Mouse (Mus musculus) forebrain, embryonic 10.5 days (tissue): ENCODE measurements around the gene Tox3. TPM values are rescaled to one million over a fixed set of nuclear protein-coding genes. Genes with fewer than 3 reads are reported as not detected.
A peak's percentile ranks its signal among the peaks of the same experiment; 100 is the strongest.

ENCODE experiments used
- DNase-seq: peaks from one replicate; pipeline ENCODE4 v3.0.0-alpha.2; 2017; ENCODE audit warnings: low spot score; ENCODE audit errors: extremely low spot score
- H3K27ac ChIP-seq: fragments of 300-500 bp; sonication (generic); 2 replicates; pipeline ENCODE4 v1.5.1; 2016; ENCODE audit warnings: mild to moderate bottlenecking
- H3K27me3 ChIP-seq: fragments of 300-500 bp; sonication (generic); 2 replicates; pipeline ENCODE4 v1.6.1; 2016; ENCODE audit warnings: mild to moderate bottlenecking; ENCODE audit not compliant: poor library complexity, severe bottlenecking
- H3K36me3 ChIP-seq: fragments of 300-500 bp; sonication (generic); replicated peaks from 2 replicates; pipeline ENCODE4 v1.6.1; 2016; ENCODE audit warnings: mild to moderate bottlenecking, moderate library complexity
- H3K4me1 ChIP-seq: fragments of 300-500 bp; sonication (generic); 2 replicates; pipeline ENCODE4 v1.6.1; 2016
- H3K4me3 ChIP-seq: fragments of 300-500 bp; sonication (generic); 2 replicates; pipeline ENCODE4 v1.5.1; 2016; ENCODE audit warnings: mild to moderate bottlenecking, moderate library complexity
- H3K9me3 ChIP-seq: fragments of 300-500 bp; sonication (generic); 2 replicates; pipeline ENCODE4 v1.6.1; 2016; ENCODE audit warnings: mild to moderate bottlenecking, moderate library complexity
- WGBS: fragments of 180-500 bp; shearing (Covaris S2); methylation state at CpG from one replicate; pipeline ENCODE4 v1.1.7; 2016; 5-methylcytosine and 5-hydroxymethylcytosine counted together
- polyA plus RNA-seq: library from polyadenylated mRNA; unstranded; fragments of >200 nt; fragmentation: Nextera tagmentation; extraction: Ambion mirVana; gene quantifications from 2 replicates; pipeline ENCODE4 v1.2.1, GENCODE M21; 2016

Tox3 gene
- polyA plus RNA-seq, 1 experiment from 2014 or later, result 11.8 TPM

DNA sequence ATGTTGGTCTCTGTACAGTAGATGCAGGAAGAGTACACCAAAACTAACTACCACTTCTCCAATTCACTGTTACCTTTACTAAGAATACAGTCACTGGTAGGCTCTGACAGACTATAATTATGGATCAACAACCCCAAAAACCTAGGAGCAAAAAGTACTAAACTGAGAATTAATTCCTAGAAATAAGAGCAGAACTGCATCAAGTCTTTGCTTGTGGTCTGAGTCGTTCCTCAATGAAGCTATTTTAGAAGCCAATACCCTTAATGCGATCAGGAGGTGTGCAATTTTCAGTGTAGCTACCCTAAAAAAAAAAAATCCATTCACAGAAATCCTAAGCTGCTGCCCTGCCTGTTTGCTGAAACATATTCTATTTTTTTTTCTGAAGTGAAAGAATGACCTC, 4.8 kb upstream of the Tox3 start:
- H3K27ac ChIP-seq, result no peak overlapping the region
- no peak overlapping the region for H3K4me3 ChIP-seq
- no peak for DNase-seq
- H3K27me3 ChIP-seq, result peaks cover 43% of the 10 kb centered on the region
- peaks cover 41% of the 10 kb centered on the region for H3K4me1 ChIP-seq
- 68% methylated on average over 2 of the region's 2 CpGs for WGBS
- no peaks in the 10 kb centered on the region for H3K9me3 ChIP-seq
- no peaks in the 10 kb centered on the region for H3K36me3 ChIP-seq

DNA sequence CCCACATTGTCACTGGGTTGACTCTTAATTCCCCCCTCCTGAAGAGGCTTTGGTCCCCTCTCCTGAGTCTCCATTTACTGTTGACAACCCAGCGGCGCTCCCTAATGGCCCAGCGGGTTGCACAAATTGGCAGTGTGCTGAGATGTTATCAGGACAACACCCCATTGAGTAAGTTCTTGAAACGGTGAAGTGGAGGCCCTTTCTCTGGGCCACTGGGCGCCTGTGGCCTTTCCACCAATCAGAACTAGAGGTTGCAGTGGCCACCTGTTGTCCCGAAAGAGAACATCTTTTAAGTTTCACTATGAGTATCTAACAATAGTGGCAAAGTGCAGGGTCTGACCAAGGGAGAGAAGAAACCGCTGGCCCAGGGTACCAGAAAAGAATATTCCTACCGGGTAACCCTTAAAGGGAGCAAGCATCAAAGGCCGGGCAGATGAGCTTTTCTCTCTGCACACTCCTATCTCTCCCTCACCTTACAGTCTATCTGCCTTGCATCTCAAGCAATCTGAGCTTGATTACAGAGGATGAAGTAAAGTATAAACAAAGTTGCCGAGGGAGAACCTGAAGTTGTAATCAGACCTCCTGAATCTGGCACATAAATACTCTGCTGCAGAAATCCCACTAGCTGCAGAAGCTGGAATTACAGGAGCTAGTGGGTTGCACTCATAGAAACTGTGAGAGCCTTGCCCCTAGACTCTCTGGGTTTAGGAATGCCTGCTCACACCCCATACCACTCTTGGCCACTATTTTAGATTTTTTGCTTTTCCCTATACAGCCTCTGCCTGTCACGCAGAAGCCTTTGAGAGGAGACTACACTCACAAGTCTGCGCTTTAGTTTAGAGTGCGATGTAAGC, 1.8 kb upstream of the Tox3 start:
- Histone ChIP-seq H3K4me1 (peaks cover 63% of the 10 kb centered on the region), H3K9me3 (no peaks in the 10 kb centered on the region), H3K36me3 (no peaks in the 10 kb centered on the region), H3K27ac (peak overlapping the region; percentile 98; the same call in 1 of the 2 replicates), H3K27me3 (peaks cover 32% of the 10 kb centered on the region), H3K4me3 (no peak overlapping the region; the same call in 1 of the 2 replicates)
- peak; percentile 27 for DNase-seq
- WGBS, result 17% methylated on average over 13 of the region's 13 CpGs

DNA sequence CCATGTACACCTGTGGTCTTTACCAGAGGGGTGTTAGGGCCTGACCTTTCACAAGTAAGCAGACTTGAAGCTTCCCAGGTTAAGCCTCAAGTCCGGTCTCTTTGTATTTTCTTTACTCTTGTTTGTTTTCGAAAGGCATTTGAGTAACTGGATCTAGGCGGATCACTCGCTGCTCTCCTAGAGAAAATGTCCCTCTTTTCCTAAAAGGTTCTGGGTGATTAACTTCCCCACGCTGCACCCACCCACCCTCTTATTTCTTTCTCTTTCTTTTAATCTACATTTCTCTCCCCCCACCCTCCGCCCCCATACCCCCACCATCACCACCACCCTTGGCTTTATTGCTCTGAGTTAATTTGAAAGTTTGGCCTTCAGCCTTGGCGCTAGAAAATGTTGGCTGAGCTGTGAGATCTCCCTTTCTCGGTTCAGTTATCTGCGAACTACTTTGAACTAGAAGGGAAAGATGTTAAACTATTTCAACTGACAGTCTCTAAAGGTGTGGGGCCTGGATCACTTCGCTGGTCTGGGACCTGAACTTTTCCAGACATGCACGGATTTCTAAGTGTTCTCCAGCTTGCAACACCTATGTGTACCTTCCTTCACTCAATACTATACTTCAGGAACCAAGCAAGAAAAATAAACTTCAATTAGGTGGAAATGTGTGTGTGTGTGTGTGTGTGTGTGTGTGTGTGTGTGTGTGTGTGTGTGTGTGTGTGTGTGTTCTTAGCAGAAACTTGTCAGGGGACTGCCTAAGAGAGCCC, 962 bp upstream of the Tox3 start:
- H3K9me3 ChIP-seq, result no peaks in the 10 kb centered on the region
- peaks cover 27% of the 10 kb centered on the region for H3K27me3 ChIP-seq
- peak overlapping the region; percentile 85 for H3K4me3 ChIP-seq
- WGBS, result 12% methylated on average over 11 of the region's 11 CpGs
- peak overlapping the region; percentile 98 for H3K27ac ChIP-seq
- no peak for DNase-seq
- peaks cover 63% of the 10 kb centered on the region for H3K4me1 ChIP-seq
- H3K36me3 ChIP-seq, result no peaks in the 10 kb centered on the region

DNA sequence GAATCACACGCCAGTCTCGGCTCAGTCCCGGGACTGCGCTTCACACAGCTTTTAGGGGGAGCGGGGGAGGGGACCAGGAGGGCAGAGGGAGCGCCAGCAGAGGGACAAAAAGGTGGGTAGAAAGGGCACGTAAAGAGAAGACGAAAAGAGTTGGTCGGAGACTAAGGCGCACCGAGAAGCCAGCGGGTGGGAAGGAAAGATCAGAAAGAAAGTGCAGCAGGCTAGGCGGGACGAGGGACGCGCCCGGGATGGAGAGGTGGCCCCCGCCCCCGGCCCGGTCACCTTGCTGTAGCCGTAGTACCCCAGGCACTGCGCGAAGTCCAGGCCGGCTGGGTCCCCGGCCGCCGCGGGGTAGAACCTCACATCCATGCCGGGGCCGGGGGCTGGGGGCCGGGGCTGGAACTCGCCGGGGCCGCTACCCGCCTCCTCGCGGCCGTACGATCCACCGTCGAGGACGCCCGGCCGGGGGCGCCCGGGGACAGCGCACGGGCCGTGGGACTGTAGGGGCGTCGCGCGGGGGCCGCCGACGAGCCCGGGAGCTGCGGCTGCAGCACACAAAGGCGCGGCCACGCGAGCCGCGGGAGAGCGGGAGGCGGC, 464 bp downstream of the Tox3 start:
- DNase-seq, result peak; percentile 44
- H3K4me3 ChIP-seq, result peak overlapping the region; percentile 85
- H3K27me3 ChIP-seq, result peaks cover 24% of the 10 kb centered on the region
- WGBS, result under 1% methylated on average over 65 of the region's 66 CpGs
- H3K27ac ChIP-seq, result peak overlapping the region; percentile 98
- peaks cover 54% of the 10 kb centered on the region for H3K4me1 ChIP-seq
- H3K36me3 ChIP-seq, result peaks cover 12% of the 10 kb centered on the region
- H3K9me3 ChIP-seq, result no peaks in the 10 kb centered on the region

DNA sequence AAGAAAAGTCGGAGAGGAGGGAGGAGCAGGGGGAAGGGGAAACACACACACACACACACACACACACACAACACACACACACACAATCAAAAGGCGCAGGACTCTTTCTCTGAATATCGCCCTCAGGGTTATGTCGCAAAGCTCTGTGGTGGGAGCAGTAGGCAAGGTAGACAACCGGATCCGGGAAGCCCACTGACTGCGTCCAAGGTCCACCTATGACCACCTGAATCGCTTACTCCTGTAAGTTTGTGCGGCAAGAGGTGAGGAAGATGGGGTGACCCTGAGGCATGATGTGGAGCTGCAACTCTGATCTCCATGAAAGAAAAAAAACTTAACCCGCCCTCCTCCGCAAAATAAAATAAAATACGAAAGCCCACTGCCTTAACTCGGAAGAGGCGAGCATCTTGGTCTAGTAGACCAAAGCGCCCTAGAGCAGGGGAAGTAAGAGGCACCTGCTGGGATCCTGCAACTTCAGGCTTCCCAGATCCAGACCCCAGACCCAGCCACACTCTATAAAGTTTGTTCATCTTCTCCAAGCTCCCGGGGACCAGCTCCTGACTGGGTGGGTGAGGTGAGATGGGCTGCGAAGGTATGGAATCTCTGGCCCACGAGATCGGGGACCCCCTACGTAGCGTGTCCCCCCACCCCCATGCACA, 1.1 kb downstream of the Tox3 start:
- DNase-seq, result peak; percentile 23
- Histone ChIP-seq H3K27me3 (peaks cover 18% of the 10 kb centered on the region), H3K27ac (peak overlapping the region; percentile 98), H3K4me3 (peak overlapping the region; percentile 85), H3K36me3 (peaks cover 17% of the 10 kb centered on the region), H3K9me3 (no peaks in the 10 kb centered on the region), H3K4me1 (peaks cover 54% of the 10 kb centered on the region)
- 1% methylated on average over 21 of the region's 21 CpGs for WGBS

DNA sequence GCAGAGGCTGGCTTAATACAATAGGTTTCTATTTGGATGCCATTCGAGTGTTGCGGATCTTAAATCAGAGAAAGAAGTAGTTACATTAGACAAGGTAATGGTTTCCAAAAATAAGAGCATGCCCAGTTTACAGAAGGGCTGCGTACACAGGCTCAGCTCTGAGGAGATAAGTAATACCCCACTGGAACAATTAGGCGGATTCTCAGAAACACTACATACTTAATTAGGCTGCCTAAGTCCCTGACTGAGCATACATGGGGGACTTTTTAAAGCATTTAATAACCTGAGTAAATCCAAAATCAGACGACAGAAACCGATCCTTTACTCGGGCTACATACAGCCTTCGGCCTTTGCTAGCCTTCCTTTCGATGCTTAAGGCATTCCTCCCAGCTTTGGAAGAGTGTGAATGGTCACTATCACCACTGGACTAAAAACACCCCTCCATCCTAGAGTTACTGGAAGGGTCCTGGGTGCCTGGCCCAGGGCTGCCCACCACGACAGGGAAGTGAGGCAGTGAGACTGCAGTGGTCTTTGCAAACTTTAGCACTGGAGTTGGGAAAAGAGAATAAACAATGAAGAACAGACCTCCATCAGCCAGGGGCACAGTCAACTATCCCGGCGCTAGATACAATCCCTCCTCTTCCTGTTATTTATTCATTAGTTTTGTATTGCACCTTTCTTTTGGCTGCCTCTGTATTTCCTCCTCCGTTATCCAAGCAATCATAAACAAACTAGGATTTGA, 1.8 kb downstream of the Tox3 start:
- Histone ChIP-seq H3K4me3 (peak overlapping the region; percentile 85), H3K27me3 (peaks cover 13% of the 10 kb centered on the region), H3K27ac (peak overlapping the region; percentile 98), H3K4me1 (peaks cover 54% of the 10 kb centered on the region), H3K9me3 (no peaks in the 10 kb centered on the region), H3K36me3 (peaks cover 24% of the 10 kb centered on the region)
- peak; percentile 21 for DNase-seq
- WGBS, result 14% methylated on average over 13 of the region's 13 CpGs

DNA sequence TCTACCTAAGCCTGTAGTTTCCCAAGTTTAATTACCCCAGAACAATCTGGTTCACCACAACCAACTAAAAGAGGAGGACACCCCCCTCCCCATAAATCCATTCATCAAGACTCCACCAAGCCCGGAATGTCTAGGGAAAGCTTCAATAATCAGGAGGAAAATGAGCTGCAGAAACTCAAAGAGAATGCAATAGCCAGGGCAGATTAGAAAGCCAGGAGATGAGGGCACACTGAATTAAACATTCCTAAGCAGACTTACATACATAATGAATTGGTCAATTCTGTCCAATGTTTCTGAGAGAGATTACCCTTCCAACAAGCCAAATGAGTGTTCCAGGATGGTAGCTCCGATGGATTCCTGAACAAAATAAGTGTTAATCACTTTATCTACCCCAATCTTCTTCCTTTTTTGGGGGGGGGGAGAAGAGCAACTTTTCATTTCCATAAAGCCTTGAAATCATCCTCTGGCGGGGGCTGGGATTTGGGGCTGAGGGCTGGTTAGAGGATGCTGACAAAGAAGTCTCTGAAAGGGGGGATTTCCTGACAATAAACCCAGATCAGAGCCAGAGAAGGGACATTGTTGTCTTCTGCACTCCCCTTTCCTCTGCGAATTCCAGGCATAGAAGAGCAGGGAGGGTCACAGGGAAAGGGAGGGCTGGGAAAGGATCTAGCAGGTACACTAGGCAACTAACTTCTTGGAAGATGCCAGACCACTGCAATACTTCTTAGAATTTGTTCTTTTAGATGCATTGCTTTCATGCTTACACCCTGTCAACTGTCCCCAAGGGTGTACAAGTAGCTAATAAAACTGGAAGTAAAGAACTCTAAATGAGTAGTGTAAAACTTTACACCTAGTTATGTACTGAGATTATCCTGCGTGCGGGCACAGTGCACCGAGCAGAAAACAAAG, 17.5 kb downstream of the Tox3 start:
- 45% methylated on average over 7 of the region's 7 CpGs for WGBS
- peaks cover 62% of the 10 kb centered on the region for H3K36me3 ChIP-seq
- peaks cover 30% of the 10 kb centered on the region for H3K4me1 ChIP-seq
- no peak overlapping the region for H3K4me3 ChIP-seq
- peak overlapping the region; percentile 68 for H3K27ac ChIP-seq
- 0 out of 2 replicates have a peak, but pooled peaks cover 5% of the 10 kb centered on the region for H3K9me3 ChIP-seq
- no peak for DNase-seq
- no peaks in the 10 kb centered on the region for H3K27me3 ChIP-seq

DNA sequence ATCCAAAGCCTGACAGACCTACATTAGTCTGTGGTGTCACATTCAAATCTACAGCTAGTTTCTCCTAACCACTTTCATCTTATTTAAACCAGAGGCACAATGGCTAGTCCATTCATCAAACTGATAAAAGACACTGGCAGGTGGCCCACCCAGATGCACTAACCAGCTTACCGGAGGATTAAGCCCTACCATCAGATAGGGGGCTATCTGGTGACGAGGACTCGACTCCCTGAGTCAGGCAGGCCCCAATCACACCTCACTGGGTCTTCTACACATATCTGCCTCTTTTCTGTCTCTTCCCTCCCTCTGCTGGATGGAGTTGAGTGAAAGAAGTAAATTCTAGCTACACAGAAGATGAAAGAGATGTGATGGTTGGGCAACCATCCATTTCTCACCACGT, 24.3 kb downstream of the Tox3 start:
- 24% methylated on average over 4 of the region's 4 CpGs for WGBS
- H3K36me3 ChIP-seq, result peaks cover 30% of the 10 kb centered on the region
- peaks cover 20% of the 10 kb centered on the region for H3K4me1 ChIP-seq
- no peak overlapping the region for H3K4me3 ChIP-seq
- no peak for DNase-seq
- H3K27ac ChIP-seq, result no peak overlapping the region; the same call in 1 of the 2 replicates
- no peaks in the 10 kb centered on the region for H3K27me3 ChIP-seq
- no peaks in the 10 kb centered on the region for H3K9me3 ChIP-seq

DNA sequence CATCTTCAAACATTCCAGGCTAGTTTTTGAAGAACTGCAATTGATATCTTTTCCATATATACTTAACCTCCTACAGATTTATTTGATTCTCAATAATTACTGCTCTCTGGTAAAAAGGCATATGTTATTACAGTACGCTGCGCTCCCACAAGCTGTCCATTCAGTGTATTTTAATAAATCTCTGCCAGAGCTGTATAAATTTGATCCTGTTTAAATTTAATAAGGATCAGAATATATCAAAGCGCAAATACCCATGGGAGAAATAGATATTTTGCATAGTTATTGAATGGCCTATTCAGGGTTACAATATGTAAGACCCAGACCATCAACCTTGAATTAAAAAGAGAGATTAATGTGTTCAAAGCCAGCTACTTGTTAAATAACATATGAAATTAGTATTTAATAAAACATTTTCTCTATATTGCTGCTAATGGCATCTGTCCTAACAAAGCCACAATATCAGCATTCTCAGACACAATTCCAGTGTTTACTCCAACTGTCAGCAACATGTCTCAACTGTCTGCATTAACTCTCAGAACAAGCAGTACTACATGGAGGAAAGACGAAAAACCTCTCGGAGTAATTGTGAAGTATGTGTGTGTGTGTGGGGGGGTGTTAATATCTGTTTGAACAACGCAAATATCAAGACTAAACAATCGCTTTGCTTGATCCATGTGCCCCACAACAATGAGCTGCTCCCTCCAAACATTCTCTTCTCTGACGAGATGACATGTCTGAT, 25.3 kb downstream of the Tox3 start:
- Histone ChIP-seq H3K4me1 (peaks cover 20% of the 10 kb centered on the region), H3K27me3 (no peaks in the 10 kb centered on the region), H3K36me3 (peaks cover 39% of the 10 kb centered on the region), H3K27ac (no peak overlapping the region), H3K9me3 (no peaks in the 10 kb centered on the region), H3K4me3 (no peak overlapping the region)
- peak; percentile 7 for DNase-seq
- WGBS, result 84% methylated on average over 8 of the region's 8 CpGs

DNA sequence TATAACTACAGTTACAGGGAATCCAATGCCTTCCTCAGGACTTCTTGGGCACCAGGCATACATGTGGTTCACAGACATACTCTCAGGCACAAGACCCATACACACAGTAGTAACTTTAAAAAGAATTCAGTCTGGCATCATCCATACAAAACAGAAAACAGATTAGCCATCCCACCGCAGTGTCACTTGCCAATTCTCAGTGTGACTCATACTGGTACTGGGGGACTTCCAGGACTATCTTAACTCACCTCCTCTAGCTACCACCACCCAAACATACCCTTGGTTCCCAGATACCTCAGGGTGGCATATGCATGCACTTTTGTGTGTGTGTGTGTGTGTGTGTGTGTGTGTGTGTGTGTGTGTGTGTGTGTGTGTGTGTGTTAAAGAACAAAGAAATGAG, 26.9 kb downstream of the Tox3 start:
- peaks cover 20% of the 10 kb centered on the region for H3K4me1 ChIP-seq
- no peak overlapping the region for H3K4me3 ChIP-seq
- H3K27me3 ChIP-seq, result no peaks in the 10 kb centered on the region
- no peaks in the 10 kb centered on the region for H3K9me3 ChIP-seq
- DNase-seq, result peak; percentile 6
- 94% methylated on average over 1 of the region's 1 CpGs for WGBS
- H3K27ac ChIP-seq, result no peak overlapping the region
- H3K36me3 ChIP-seq, result peaks cover 39% of the 10 kb centered on the region

DNA sequence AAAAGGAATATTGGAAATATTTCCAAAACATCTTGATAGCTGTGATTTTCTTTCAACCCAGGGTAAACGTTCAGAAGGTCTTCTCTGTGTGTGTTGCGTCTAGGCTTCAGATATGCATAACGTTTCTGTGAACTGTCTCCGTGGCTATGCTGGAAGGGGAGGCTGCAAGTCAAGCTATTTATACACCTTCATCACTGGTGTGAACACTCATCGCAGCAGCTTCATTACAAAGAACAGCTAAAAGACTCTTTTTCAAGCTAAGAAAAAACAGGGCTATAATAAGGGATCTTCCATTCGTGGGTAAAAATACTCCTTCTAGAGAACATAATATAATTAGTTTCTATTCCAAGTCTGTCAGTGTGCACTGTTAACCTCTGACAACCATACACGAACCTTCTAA, 33.8 kb downstream of the Tox3 start:
- no peaks in the 10 kb centered on the region for H3K4me1 ChIP-seq
- peaks cover 59% of the 10 kb centered on the region for H3K36me3 ChIP-seq
- no peaks in the 10 kb centered on the region for H3K9me3 ChIP-seq
- DNase-seq, result no peak
- WGBS, result 91% methylated on average over 7 of the region's 7 CpGs
- H3K27ac ChIP-seq, result no peak overlapping the region
- no peak overlapping the region for H3K4me3 ChIP-seq
- no peaks in the 10 kb centered on the region for H3K27me3 ChIP-seq
